Mouse (Mus musculus) central nervous system, embryonic 14 days (tissue): ENCODE measurements around the gene Ndufv3. TPM values are rescaled to one million over a fixed set of nuclear protein-coding genes. Genes with fewer than 3 reads are reported as not detected.

Experiments
- polyA plus RNA-seq: library from polyadenylated mRNA; depleted of rRNA; stranded (reverse); fragments of >200 nt; gene quantifications from 2 replicates; pipeline ENCODE4 v1.2.3, GENCODE M21; 2012; rRNA removed

Ndufv3 gene
- polyA plus RNA-seq = 148 and 173 TPM in 2 replicates

GRCm38 (mm10) chr17:31519946-31520838, at the start of gene Ndufv3, which contains the start of gene Wdr4:
Gene Ndufv3, plus strand, starts transcription at chr17:31520115.
Gene Wdr4, minus strand, starts transcription at chr17:31519980.

GRCm38 (mm10) chr17:31564015-31564857, 44.3 kb downstream of the Ndufv3 start, which contains the start of gene Pknox1:
Gene Pknox1, plus strand, starts transcription at chr17:31564734.

Other genes with a start within 250 kb of the Ndufv3 start
- 2.0 and 2.2 TPM in 2 replicates for gene Rsph1, start 242.7 kb upstream of the Ndufv3 start, polyA plus RNA-seq
- gene Slc37a1, start 233.3 kb upstream of the Ndufv3 start, polyA plus RNA-seq = 14.9 and 18.8 TPM in 2 replicates
- 66.2 and 84.0 TPM in 2 replicates for gene Pde9a, start 133.9 kb upstream of the Ndufv3 start, polyA plus RNA-seq
- 43.9 and 46.3 TPM in 2 replicates for gene Wdr4, start 135 bp upstream of the Ndufv3 start, polyA plus RNA-seq
- 30.8 and 34.1 TPM in 2 replicates for gene Pknox1, start 44.6 kb downstream of the Ndufv3 start, polyA plus RNA-seq
- 6.3 and 7.1 TPM in 2 replicates for gene Cbs, start 117.1 kb downstream of the Ndufv3 start, polyA plus RNA-seq
- 291 and 292 TPM in 2 replicates for gene U2af1, start 138.8 kb downstream of the Ndufv3 start, polyA plus RNA-seq
- gene Cryaa, start 157.7 kb downstream of the Ndufv3 start, polyA plus RNA-seq = not detected in 2 replicates